Mouse (Mus musculus) forebrain, embryonic 14.5 days (tissue): ENCODE data around the gene Fv1. TPM values are rescaled to one million over a fixed set of nuclear protein-coding genes. Genes with fewer than 3 reads are reported as not detected.
"Not testable (repeated sequence)": the region's sequence is repeated elsewhere in the genome, so short reads cannot be mapped to it uniquely, and the experiment has no call there.

Experiments
- ATAC-seq: fragments of 200-750 bp; cut with Nextera tagmentation; 2 replicates; pipeline ENCODE4 v1.8.0; 2017; ENCODE audit warnings: mild to moderate bottlenecking, moderate library complexity
- DNase-seq: peaks from one replicate; pipeline ENCODE4 v3.0.0-alpha.2; 2015; ENCODE audit warnings: low spot score
- H3K27ac ChIP-seq: fragments of 300-500 bp; sonication (generic); 2 replicates; pipeline ENCODE4 v1.5.1; 2014; ENCODE audit warnings: low read depth, mild to moderate bottlenecking, control low read depth, low read length, moderate library complexity
- H3K27me3 ChIP-seq: fragments of 300-500 bp; sonication (generic); replicated peaks from 2 replicates; pipeline ENCODE4 v1.6.1; 2014; ENCODE audit warnings: low read length, control low read depth, mixed read lengths; ENCODE audit not compliant: control insufficient read depth, insufficient read depth
- H3K36me3 ChIP-seq: fragments of 300-500 bp; sonication (generic); 2 replicates; pipeline ENCODE4 v1.6.1; 2014; ENCODE audit warnings: low read length, control low read depth; ENCODE audit not compliant: control insufficient read depth, insufficient read depth
- H3K4me1 ChIP-seq: fragments of 300-500 bp; sonication (generic); 2 replicates; pipeline ENCODE4 v1.6.1; 2014; ENCODE audit warnings: antibody characterized with exemption, low read length, control low read depth; ENCODE audit not compliant: control insufficient read depth, insufficient read depth
- H3K4me2 ChIP-seq: fragments of 300-500 bp; sonication (generic); 2 replicates; pipeline ENCODE4 v1.6.1; 2014; ENCODE audit warnings: mild to moderate bottlenecking, control low read depth, low read length
- H3K4me3 ChIP-seq: fragments of 300-500 bp; sonication (generic); 2 replicates; pipeline ENCODE4 v1.5.1; 2014; ENCODE audit warnings: low read depth, low read length, control low read depth
- H3K9ac ChIP-seq: fragments of 300-500 bp; sonication (generic); 2 replicates; pipeline ENCODE4 v1.6.1; 2014; ENCODE audit warnings: mild to moderate bottlenecking, low read length, control low read depth, moderate library complexity
- H3K9me3 ChIP-seq: fragments of 300-500 bp; sonication (generic); replicated peaks from 2 replicates; pipeline ENCODE4 v1.6.1; 2016; ENCODE audit warnings: low read length, control low read depth, mixed read lengths; ENCODE audit not compliant: control insufficient read depth
- WGBS: fragments of 180-500 bp; shearing (Covaris S2); extraction: QIAGEN DNeasy Blood & Tissue Kit; methylation state at CpG from one replicate; pipeline ENCODE4 v1.1.7; 2014; 5-methylcytosine and 5-hydroxymethylcytosine counted together
- polyA plus RNA-seq: library from polyadenylated mRNA; unstranded; fragments of >200 nt; fragmentation: Nextera tagmentation; extraction: Ambion mirVana; gene quantifications from 2 replicates; pipeline ENCODE4 v1.2.1, GENCODE M21; 2014

Fv1 gene
- polyA plus RNA-seq: 9.5 and 10.2 TPM in 2 replicates

DNA sequence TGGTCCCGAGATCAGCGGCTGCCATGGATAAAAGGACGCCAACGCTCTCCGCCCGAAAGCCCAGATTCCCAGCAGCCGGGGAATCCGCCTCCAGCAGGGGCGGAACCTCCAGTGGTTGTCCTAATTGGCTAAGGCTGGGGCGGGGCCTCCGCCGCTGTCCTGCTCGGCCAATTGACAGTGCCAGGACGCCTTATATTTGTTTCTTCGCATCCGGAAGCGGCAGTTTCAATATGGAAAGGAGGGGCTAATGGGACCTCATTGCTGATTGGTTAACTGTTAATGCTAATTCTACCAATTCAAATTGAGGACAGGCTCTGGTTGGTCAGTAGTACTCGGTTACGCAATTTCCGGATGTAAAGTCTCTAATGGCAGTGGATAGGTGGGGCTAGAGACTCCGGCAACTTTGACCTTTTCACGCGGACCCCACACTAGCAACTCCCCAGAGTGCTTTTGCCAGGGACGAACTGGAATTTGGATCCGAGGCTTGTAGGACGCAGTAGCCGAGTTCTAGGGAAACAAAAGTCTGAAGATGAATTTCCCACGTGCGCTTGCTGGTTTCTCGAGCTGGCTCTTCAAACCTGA lies at the start of gene Fv1, which contains the start of gene Miip:
Gene Fv1 (plus strand): TSS at position 530 of the 582 bp plus-strand sequence.
Gene Miip (minus strand): TSS at position 367 of the 582 bp plus-strand sequence.
- under 1% methylated on average over 30 of the region's 30 CpGs for WGBS
- Histone ChIP-seq H3K9ac (peak within 1 kb of the TSS; percentile 76), H3K36me3 (peaks cover 33% of the 10 kb centered on the region), H3K4me1 (peaks cover 20% of the 10 kb centered on the region), H3K4me2 (peak within 1 kb of the TSS; percentile 87), H3K4me3 (peak within 1 kb of the TSS; percentile 69), H3K27ac (peak within 1 kb of the TSS; percentile 65; the same call in 1 of the 2 replicates), H3K9me3 (no peaks in the 10 kb centered on the region), H3K27me3 (no peaks in the 10 kb centered on the region)
- ATAC-seq: peak; percentile 98
- peak; percentile 99 for DNase-seq

DNA sequence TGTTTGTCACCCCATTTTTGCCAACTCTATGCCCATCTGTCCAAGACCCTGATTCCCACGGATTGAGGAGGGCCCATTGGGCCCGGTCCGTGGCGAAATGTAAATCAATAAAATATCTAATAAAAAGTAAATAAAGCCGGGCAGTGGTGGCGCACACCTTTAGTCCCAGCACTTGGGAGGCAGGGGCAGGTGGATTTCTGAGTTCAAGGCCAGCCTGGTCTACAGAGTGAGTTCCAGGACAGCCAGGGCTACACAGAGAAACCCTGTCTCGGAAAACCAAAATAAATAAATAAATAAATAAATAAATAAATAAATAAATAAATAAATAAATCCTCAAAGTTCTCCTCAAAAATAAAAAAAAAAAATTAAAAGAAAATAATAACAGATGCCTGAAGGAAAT lies 49.1 kb upstream of the Fv1 start:
- H3K9me3 ChIP-seq: peaks cover 27% of the 10 kb centered on the region
- 85% methylated on average over 7 of the region's 7 CpGs for WGBS

DNA sequence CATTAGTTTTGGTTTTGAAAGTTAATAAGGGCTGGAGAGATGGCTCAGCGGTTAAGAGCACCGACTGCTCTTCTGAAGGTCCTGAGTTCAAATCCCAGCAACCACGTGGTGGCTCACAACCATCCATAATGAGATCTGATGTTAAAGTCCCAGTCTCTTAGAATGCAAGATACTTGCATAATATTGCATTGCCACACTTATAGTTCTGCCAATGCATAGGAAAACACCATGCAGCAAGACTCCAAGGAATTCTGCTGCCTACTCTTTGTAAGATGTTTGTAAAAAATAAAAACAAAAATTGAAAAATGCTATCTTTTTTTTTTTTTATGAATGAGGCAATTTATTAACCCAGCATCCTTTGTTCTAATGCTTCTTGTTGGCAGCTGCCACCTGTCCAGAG lies 47.4 kb upstream of the Fv1 start:
- Histone ChIP-seq H3K9me3 (peaks cover 44% of the 10 kb centered on the region), H3K36me3 (peaks cover 27% of the 10 kb centered on the region)
- not testable (repeated sequence) for ATAC-seq, H3K27me3 ChIP-seq, H3K4me1 ChIP-seq, H3K4me2 ChIP-seq, H3K9ac ChIP-seq, H3K4me3 ChIP-seq, H3K27ac ChIP-seq, DNase-seq
- WGBS: 85% methylated on average over 3 of the region's 3 CpGs

More for the DNA sequence above, 49.1 kb upstream of the Fv1 start:
- not testable (repeated sequence) for H3K4me3 ChIP-seq, ATAC-seq, H3K27ac ChIP-seq, H3K27me3 ChIP-seq, DNase-seq, H3K4me2 ChIP-seq, H3K9ac ChIP-seq, H3K4me1 ChIP-seq, H3K36me3 ChIP-seq

DNA sequence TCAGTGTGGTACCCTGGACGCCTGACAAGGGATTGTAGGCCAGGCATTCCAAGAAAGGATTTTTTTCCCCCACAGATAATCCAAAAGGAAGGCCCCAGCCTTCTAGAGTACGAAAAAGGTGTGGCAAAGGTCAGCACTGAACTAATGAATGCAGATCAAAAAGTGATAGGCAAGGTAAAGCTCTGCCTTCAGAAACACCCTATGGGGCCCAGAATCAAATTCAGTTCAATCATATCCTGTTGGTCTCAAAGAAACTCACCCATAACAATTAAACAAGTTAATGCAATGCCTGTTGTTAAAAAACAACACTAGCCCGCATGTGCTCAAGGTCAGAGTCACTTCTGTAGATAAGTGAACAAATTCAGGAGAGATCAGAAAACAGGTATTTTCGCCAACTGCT lies 44.4 kb upstream of the Fv1 start:
- H3K4me1 ChIP-seq: no peaks in the 10 kb centered on the region
- no peak overlapping the region for H3K27ac ChIP-seq

DNA sequence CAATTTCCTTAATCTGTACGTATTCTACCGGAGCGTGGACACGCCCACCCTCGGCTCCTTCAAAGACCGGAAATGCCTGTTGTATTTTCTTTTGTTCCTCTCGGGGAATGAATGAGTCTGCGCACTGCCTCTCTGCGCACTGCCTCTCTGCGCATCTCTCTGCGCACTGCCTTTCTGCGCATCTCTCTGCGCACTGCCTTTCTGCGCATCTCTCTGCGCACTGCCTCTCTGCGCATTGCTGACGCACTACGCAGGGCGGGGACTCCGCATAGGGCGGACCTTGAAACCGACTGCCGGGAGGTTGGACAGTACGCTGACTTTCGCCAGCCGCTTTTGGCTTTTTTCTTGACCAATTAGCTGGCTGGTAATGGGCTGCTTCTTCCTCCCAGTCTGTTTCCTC lies 29.5 kb upstream of the Fv1 start:
- peaks cover 31% of the 10 kb centered on the region for H3K9me3 ChIP-seq
- H3K36me3 ChIP-seq, ATAC-seq, H3K27me3 ChIP-seq, H3K9ac ChIP-seq, H3K4me3 ChIP-seq, H3K4me1 ChIP-seq, H3K27ac ChIP-seq, H3K4me2 ChIP-seq, DNase-seq: not testable (repeated sequence)
- WGBS: 100% methylated on average over 12 of the region's 26 CpGs

More for the DNA sequence above, 44.4 kb upstream of the Fv1 start:
- peaks cover 48% of the 10 kb centered on the region for H3K36me3 ChIP-seq
- no peak overlapping the region for H3K4me3 ChIP-seq
- H3K4me2 ChIP-seq: no peak overlapping the region
- peaks cover 56% of the 10 kb centered on the region for H3K9me3 ChIP-seq
- H3K27me3 ChIP-seq: no peaks in the 10 kb centered on the region
- WGBS: 96% methylated on average over 4 of the region's 4 CpGs
- DNase-seq (no peak), ATAC-seq (no peak)
- no peak overlapping the region for H3K9ac ChIP-seq

DNA sequence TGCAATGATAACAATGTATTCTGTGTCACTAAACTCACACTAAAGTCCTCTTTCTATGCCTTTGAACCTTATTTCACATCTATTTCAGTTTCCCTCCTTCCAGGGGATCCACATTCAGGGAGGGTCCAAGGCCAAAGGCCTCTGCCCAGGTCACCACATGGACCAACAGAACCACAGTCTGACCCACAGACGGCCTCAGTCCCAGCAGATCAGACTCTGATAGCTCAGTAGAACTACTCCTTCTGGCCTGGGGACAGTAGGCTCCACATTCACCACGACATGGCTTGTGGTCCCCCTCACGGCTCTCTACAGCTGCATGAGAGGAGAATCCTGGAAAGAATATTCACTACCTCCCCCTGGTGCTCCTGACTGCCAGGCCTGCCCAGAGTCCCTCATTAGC lies 25.9 kb upstream of the Fv1 start:
- H3K36me3 ChIP-seq: peaks cover 16% of the 10 kb centered on the region
- peaks cover 5% of the 10 kb centered on the region; the same call in 1 of the 2 replicates for H3K4me1 ChIP-seq

DNA sequence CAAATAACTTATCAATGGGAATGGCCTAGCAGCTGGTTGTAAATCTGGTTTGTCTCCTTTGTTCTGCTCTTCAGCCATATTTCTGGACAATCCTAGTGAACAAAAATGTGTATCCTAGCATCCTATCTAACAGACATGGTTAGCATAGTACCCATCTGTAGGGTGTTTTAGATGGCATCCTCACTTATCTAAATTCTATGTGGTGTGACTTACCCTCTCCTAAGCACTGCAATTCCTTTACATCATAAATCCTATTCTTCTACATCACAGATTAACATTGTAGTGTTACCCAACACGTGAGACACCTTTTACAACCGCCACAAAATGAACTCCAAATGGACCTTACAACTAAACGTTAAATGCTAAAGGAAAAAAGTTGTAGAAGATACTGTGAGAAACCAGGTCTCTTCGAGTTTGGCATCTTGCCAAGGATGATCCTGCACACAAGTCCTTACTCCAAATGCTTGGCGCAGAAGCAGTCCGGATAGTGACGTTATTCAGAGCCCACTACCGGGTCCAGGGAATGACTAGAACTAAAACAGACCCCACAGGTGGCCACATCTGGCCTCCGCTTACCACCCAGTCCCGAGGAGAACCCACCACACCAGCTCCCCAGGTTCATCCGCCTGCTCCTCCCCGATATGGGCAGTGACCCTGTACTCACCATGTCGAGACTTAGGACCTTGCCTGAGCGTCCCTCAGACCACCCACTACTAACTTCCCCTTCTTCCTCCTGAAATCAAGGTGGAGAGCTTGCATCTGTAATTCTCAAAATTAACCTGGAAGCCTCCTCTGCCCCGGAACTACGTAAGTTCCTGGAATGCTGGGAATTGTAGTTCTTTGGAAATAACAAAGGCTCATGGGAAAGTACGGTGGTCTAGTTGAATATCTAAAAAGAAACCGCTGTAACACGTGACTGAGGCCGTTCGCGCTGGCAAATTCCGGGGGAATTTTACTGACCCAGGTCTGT lies 20.9 kb upstream of the Fv1 start, which contains the start of gene Zfp933:
Gene Zfp933 (minus strand): TSS at position 753 of the 970 bp plus-strand sequence.
- peak within 1 kb of the TSS; percentile 75 for H3K4me2 ChIP-seq
- ATAC-seq: peak; percentile 92
- H3K27ac ChIP-seq: no peak within 1 kb of the TSS
- H3K4me1 ChIP-seq: peaks cover 10% of the 10 kb centered on the region
- H3K36me3 ChIP-seq: peaks cover 10% of the 10 kb centered on the region
- H3K4me3 ChIP-seq: peak within 1 kb of the TSS; percentile 75
- H3K9ac ChIP-seq: peak within 1 kb of the TSS; percentile 72
- DNase-seq: peak; percentile 98
- 7% methylated on average over 23 of the region's 23 CpGs for WGBS
- H3K9me3 ChIP-seq: peaks cover 14% of the 10 kb centered on the region
- H3K27me3 ChIP-seq: no peaks in the 10 kb centered on the region

More for the DNA sequence above, 25.9 kb upstream of the Fv1 start:
- Histone ChIP-seq H3K9ac (no peak overlapping the region), H3K4me3 (no peak overlapping the region), H3K27me3 (no peaks in the 10 kb centered on the region), H3K9me3 (peaks cover 32% of the 10 kb centered on the region), H3K4me2 (no peak overlapping the region), H3K27ac (no peak overlapping the region)
- 89% methylated on average over 3 of the region's 3 CpGs for WGBS
- ATAC-seq (no peak), DNase-seq (no peak)

DNA sequence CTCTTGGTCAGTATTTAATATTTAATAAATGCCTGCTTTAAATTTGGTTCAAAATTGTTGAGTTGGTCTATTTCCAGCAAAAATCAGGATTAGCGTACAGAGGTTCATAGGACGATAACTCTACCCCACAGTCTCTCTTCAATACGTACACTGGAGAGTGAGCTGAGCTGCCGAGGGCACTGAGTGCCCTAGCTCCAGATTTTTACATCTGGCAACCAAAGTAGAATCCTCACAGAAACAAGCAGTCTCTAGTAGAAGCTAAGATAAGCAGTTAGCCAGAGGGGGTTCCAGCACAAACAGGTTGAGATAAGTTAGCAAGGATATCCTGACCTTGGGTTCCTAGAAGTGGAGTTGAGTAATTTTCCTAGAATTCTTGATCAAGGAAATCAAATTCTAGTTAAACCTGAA lies 20.2 kb upstream of the Fv1 start:
- Histone ChIP-seq H3K27ac (no peak overlapping the region), H3K27me3 (no peaks in the 10 kb centered on the region), H3K36me3 (peaks cover 8% of the 10 kb centered on the region), H3K9ac (peak overlapping the region; percentile 72), H3K4me2 (peak overlapping the region; percentile 75), H3K4me3 (peak overlapping the region; percentile 75), H3K4me1 (peaks cover 10% of the 10 kb centered on the region), H3K9me3 (peaks cover 7% of the 10 kb centered on the region; the same call in 1 of the 2 replicates)
- WGBS: 6% methylated on average over 4 of the region's 4 CpGs
- DNase-seq: no peak
- peak; percentile 76 for ATAC-seq
